Mouse (Mus musculus): ENCODE measurements around the gene Mcur1. TPM values are rescaled to one million over a fixed set of nuclear protein-coding genes. Genes with fewer than 3 reads are reported as not detected.

The Mcur1 gene
- polyA plus RNA-seq, 2 experiments, result 18.1 to 19.7 TPM

DNA sequence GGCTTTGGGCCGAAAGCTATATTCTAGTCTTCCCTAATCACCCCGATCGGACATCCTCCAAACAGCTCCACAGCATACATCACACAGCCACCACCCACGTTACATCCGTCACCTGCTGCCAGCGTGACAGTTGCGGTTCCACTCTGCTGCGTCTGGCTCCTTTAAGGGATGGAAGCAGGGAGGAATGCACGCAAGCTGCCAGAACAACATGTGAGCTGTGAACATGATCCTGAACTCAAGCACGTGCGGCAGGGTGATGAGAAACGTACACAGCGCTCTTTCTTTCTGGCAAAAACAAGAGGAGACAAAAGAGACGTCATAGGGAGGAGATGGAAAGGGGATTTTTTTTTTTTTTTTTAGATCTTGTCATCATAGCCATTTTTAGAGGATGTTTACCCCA, 61.1 kb downstream of the Mcur1 start:
- Histone ChIP-seq H3K4me1 (ENCODE audit: control insufficient read depth, insufficient read depth, low read length) (peaks cover 7% of the 10 kb centered on the region; the same call in 1 of the 2 replicates), H3K36me3 (ENCODE audit: control insufficient read depth, insufficient read depth, low read length) (no peaks in the 10 kb centered on the region), H3K27ac (replicated peaks; ENCODE audit: low read depth, low read length) (no peak overlapping the region), H3K9ac (ENCODE audit: low read depth, low read length, severe bottlenecking) (no peak overlapping the region), H3K4me3 (replicated peaks; ENCODE audit: low read length) (no peak overlapping the region), H3K27me3 (ENCODE audit: control insufficient read depth, insufficient read depth, low read length) (no peaks in the 10 kb centered on the region), H3K9me3 (ENCODE audit: control insufficient read depth, low read length) (no peaks in the 10 kb centered on the region; the same call in 1 of the 2 replicates), H3K4me2 (replicated peaks; ENCODE audit: low read depth, low read length, severe bottlenecking) (no peak overlapping the region)
- ATAC-seq (ENCODE audit: low FRiP score, low read depth) (0 out of 2 replicates have a peak, but pooled peaks have one; percentile 53), DNase-seq (ENCODE audit: low spot score) (peak; percentile 51)
- WGBS, result 60% methylated on average over 14 of the region's 14 CpGs
- no peak for TF ChIP-seq POLR2A (IDR thresholded peaks at IDR 0.05; ENCODE audit: borderline replicate concordance, extremely low read depth, insufficient read depth, insufficient read length)

DNA sequence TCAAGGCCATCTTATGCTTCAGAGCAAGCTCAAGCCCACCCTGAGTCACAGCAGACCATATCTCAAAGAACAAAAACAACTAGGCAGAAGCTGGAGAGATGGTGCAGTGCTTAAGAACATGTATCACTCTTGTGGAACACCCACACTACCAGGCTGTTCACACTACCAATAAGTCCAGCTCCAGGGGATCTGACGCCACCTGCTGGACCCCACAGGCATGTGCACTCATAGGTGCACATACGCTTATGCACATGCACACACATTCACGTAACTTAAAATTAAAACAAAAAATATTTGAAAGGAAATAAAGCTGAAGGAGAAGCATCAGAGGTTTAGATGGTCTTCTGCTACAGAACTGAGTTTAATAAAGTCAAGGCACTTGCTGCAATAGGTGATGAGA, 62.2 kb downstream of the Mcur1 start:
- Histone ChIP-seq H3K4me1 (ENCODE audit: control insufficient read depth, insufficient read depth, low read length) (no peaks in the 10 kb centered on the region), H3K4me2 (replicated peaks; ENCODE audit: low read depth, low read length, severe bottlenecking) (no peak overlapping the region), H3K27ac (replicated peaks; ENCODE audit: low read depth, low read length) (no peak overlapping the region), H3K27me3 (ENCODE audit: control insufficient read depth, insufficient read depth, low read length) (no peaks in the 10 kb centered on the region), H3K36me3 (ENCODE audit: control insufficient read depth, insufficient read depth, low read length) (no peaks in the 10 kb centered on the region), H3K9me3 (ENCODE audit: control insufficient read depth, low read length) (no peaks in the 10 kb centered on the region; the same call in 1 of the 2 replicates), H3K9ac (ENCODE audit: low read depth, low read length, severe bottlenecking) (no peak overlapping the region), H3K4me3 (replicated peaks; ENCODE audit: low read length) (no peak overlapping the region)
- ATAC-seq (ENCODE audit: low FRiP score, low read depth), result no peak
- no peak for TF ChIP-seq POLR2A (IDR thresholded peaks at IDR 0.05; ENCODE audit: borderline replicate concordance, extremely low read depth, insufficient read depth, insufficient read length)
- no peak for DNase-seq (ENCODE audit: low spot score)
- WGBS, result 96% methylated on average over 3 of the region's 3 CpGs

DNA sequence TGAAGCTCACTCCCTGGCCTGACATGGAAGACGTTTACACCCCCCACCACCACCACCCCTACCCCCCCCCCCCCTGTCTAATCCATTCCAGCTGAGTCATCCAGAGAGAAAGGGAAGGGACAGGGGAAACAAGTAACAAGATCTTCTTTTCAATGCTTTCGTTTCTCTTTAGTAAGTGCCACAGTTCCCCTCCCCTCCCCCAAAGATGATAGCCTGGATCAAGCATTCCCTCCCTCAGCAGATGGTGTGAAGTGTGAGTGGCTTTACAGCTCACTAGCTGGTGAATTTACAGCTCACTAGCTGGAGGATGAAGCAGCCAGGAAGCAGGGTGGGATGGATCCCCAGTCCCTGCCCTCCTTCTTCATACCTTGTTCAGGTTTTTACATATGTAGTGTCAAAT, 63.3 kb downstream of the Mcur1 start:
- no peak for ATAC-seq (ENCODE audit: low FRiP score, low read depth)

DNA sequence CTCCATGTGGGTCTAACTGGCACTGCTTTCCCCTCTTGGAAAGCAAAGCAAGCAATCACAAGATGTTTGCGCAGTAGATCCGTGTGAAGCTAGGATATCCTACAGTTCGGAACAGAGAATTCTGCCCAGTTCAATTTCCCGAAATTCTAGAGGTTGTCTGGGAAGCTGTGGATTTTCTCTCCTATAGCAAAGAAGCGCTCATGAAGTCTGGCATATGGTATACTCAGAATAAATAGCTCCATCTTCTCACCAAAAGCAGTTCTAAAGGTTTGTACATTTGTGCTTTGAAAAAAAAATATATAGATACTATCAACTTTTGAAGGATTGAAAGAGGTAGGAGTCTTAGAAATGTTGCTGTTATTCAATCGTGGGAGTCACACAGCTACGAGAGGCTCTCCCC, 64.3 kb downstream of the Mcur1 start:
- H3K27ac ChIP-seq (replicated peaks; ENCODE audit: low read depth, low read length), result no peak overlapping the region
- no peak for TF ChIP-seq POLR2A (IDR thresholded peaks at IDR 0.05; ENCODE audit: borderline replicate concordance, extremely low read depth, insufficient read depth, insufficient read length)
- ATAC-seq (ENCODE audit: low FRiP score, low read depth) (no peak), DNase-seq (ENCODE audit: low spot score) (no peak)
- 81% methylated on average over 7 of the region's 7 CpGs for WGBS
- H3K4me3 ChIP-seq (replicated peaks; ENCODE audit: low read length), result no peak overlapping the region
- no peaks in the 10 kb centered on the region for H3K36me3 ChIP-seq (ENCODE audit: control insufficient read depth, insufficient read depth, low read length)
- no peaks in the 10 kb centered on the region; the same call in 1 of the 2 replicates for H3K9me3 ChIP-seq (ENCODE audit: control insufficient read depth, low read length)
- H3K4me2 ChIP-seq (replicated peaks; ENCODE audit: low read depth, low read length, severe bottlenecking), result no peak overlapping the region
- H3K9ac ChIP-seq (ENCODE audit: low read depth, low read length, severe bottlenecking), result no peak overlapping the region
- no peaks in the 10 kb centered on the region for H3K4me1 ChIP-seq (ENCODE audit: control insufficient read depth, insufficient read depth, low read length)
- H3K27me3 ChIP-seq (ENCODE audit: control insufficient read depth, insufficient read depth, low read length), result no peaks in the 10 kb centered on the region

More for the DNA sequence above, 63.3 kb downstream of the Mcur1 start:
- H3K9me3 ChIP-seq (ENCODE audit: control insufficient read depth, low read length), result no peaks in the 10 kb centered on the region; the same call in 1 of the 2 replicates
- no peak overlapping the region for H3K27ac ChIP-seq (replicated peaks; ENCODE audit: low read depth, low read length)
- no peaks in the 10 kb centered on the region for H3K27me3 ChIP-seq (ENCODE audit: control insufficient read depth, insufficient read depth, low read length)
- H3K36me3 ChIP-seq (ENCODE audit: control insufficient read depth, insufficient read depth, low read length), result no peaks in the 10 kb centered on the region
- TF ChIP-seq POLR2A (IDR thresholded peaks at IDR 0.05; ENCODE audit: borderline replicate concordance, extremely low read depth, insufficient read depth, insufficient read length), result no peak
- H3K4me1 ChIP-seq (ENCODE audit: control insufficient read depth, insufficient read depth, low read length), result no peaks in the 10 kb centered on the region
- DNase-seq (ENCODE audit: low spot score), result no peak
- WGBS, result 6% methylated on average over 2 of the region's 2 CpGs
- H3K9ac ChIP-seq (ENCODE audit: low read depth, low read length, severe bottlenecking), result no peak overlapping the region
- H3K4me3 ChIP-seq (replicated peaks; ENCODE audit: low read length), result no peak overlapping the region
- H3K4me2 ChIP-seq (replicated peaks; ENCODE audit: low read depth, low read length, severe bottlenecking), result no peak overlapping the region

DNA sequence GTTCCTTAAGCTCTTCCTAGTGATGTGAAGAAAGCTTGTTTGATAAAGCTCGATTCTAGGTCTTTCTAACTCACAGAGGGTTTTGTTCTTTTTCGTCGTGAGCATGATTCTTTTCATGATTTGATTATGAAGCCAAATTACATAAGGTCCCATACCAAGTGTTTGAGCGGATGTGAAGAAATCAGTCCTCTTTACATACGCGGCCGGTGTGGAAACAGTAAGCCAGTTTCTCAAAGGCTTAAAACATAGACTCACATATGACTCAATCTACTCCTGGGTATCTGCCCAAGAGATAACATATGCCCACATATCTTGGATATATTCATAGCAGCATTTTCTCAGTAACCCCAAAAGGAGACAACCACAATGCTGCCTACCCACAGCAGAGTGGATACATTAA, 66.3 kb downstream of the Mcur1 start:
- no peaks in the 10 kb centered on the region for H3K27me3 ChIP-seq (ENCODE audit: control insufficient read depth, insufficient read depth, low read length)
- no peak for ATAC-seq (ENCODE audit: low FRiP score, low read depth)
- no peak overlapping the region for H3K9ac ChIP-seq (ENCODE audit: low read depth, low read length, severe bottlenecking)
- no peak overlapping the region for H3K27ac ChIP-seq (replicated peaks; ENCODE audit: low read depth, low read length)
- H3K4me1 ChIP-seq (ENCODE audit: control insufficient read depth, insufficient read depth, low read length), result no peaks in the 10 kb centered on the region
- WGBS, result 90% methylated on average over 7 of the region's 7 CpGs
- no peak overlapping the region for H3K4me2 ChIP-seq (replicated peaks; ENCODE audit: low read depth, low read length, severe bottlenecking)
- H3K4me3 ChIP-seq (replicated peaks; ENCODE audit: low read length), result no peak overlapping the region
- DNase-seq (ENCODE audit: low spot score), result no peak
- H3K36me3 ChIP-seq (ENCODE audit: control insufficient read depth, insufficient read depth, low read length), result no peaks in the 10 kb centered on the region
- TF ChIP-seq POLR2A (IDR thresholded peaks at IDR 0.05; ENCODE audit: borderline replicate concordance, extremely low read depth, insufficient read depth, insufficient read length), result no peak
- no peaks in the 10 kb centered on the region; the same call in 1 of the 2 replicates for H3K9me3 ChIP-seq (ENCODE audit: control insufficient read depth, low read length)

DNA sequence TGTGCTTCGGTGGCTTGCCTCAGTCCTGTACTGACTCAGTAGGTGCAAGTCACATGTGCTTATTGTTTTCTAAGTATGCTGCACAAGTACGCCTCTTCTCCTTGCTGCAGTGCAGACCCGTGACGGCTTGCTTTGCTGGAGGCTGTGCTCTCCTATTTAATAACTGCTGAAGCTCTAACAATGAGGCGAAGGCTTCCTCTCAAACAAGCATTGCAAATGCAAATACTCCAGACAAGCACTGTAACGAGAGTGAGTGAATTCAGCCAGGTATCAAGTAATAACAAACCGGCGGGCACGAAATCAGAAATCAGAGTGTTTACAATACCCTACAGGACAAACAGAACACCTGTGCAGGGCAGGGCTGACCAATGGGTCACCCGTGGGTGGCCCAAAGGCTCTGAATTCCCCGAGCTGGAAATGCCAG, 66.9 kb downstream of the Mcur1 start:
- no peak for DNase-seq (ENCODE audit: low spot score)
- Histone ChIP-seq H3K27ac (replicated peaks; ENCODE audit: low read depth, low read length) (no peak overlapping the region), H3K9ac (ENCODE audit: low read depth, low read length, severe bottlenecking) (no peak overlapping the region), H3K9me3 (ENCODE audit: control insufficient read depth, low read length) (no peaks in the 10 kb centered on the region; the same call in 1 of the 2 replicates), H3K4me3 (replicated peaks; ENCODE audit: low read length) (no peak overlapping the region), H3K27me3 (ENCODE audit: control insufficient read depth, insufficient read depth, low read length) (no peaks in the 10 kb centered on the region), H3K4me2 (replicated peaks; ENCODE audit: low read depth, low read length, severe bottlenecking) (no peak overlapping the region), H3K36me3 (ENCODE audit: control insufficient read depth, insufficient read depth, low read length) (no peaks in the 10 kb centered on the region), H3K4me1 (ENCODE audit: control insufficient read depth, insufficient read depth, low read length) (no peaks in the 10 kb centered on the region)
- ATAC-seq (ENCODE audit: low FRiP score, low read depth), result no peak
- 64% methylated on average over 11 of the region's 11 CpGs for WGBS
- no peak for TF ChIP-seq POLR2A (IDR thresholded peaks at IDR 0.05; ENCODE audit: borderline replicate concordance, extremely low read depth, insufficient read depth, insufficient read length)

Other genes with a start within 250 kb of the Mcur1 start
- gene Sirt5, start 194.7 kb downstream of the Mcur1 start, polyA plus RNA-seq (2012; rRNA removed), result 21.5 and 23.0 TPM in 2 replicates
- 23.9 and 26.8 TPM in 2 replicates for gene Sirt5, start 194.7 kb downstream of the Mcur1 start, polyA plus RNA-seq (2014; fragmentation: Nextera tagmentation; extraction: Ambion mirVana)
- gene Nol7, start 161.8 kb downstream of the Mcur1 start, polyA plus RNA-seq (2012; rRNA removed), result 57.4 and 96.1 TPM in 2 replicates
- 138 and 148 TPM in 2 replicates for gene Nol7, start 161.8 kb downstream of the Mcur1 start, polyA plus RNA-seq (2014; fragmentation: Nextera tagmentation; extraction: Ambion mirVana)
- 34.5 and 36.9 TPM in 2 replicates for gene Ranbp9, start 78.9 kb downstream of the Mcur1 start, polyA plus RNA-seq (2012; rRNA removed)
- gene Ranbp9, start 78.9 kb downstream of the Mcur1 start, polyA plus RNA-seq (2014; fragmentation: Nextera tagmentation; extraction: Ambion mirVana), result 12.6 and 14.2 TPM in 2 replicates
- gene Rnf182, start 55.5 kb upstream of the Mcur1 start, polyA plus RNA-seq (2012; rRNA removed), result 4.7 and 5.4 TPM in 2 replicates
- 8.6 and 9.2 TPM in 2 replicates for gene Rnf182, start 55.5 kb upstream of the Mcur1 start, polyA plus RNA-seq (2014; fragmentation: Nextera tagmentation; extraction: Ambion mirVana)
- gene Cd83, start 224.6 kb upstream of the Mcur1 start, polyA plus RNA-seq (2012; rRNA removed), result 12.1 and 14.2 TPM in 2 replicates
- gene Cd83, start 224.6 kb upstream of the Mcur1 start, polyA plus RNA-seq (2014; fragmentation: Nextera tagmentation; extraction: Ambion mirVana), result 22.6 and 31.7 TPM in 2 replicates

Measured in limb, embryonic 14.5 days (tissue).